Mouse (Mus musculus) forelimb bud, embryonic 11.5 days (tissue): Measurements from ENCODE around the gene Ascc1.

Source experiments
- DNase-seq: peaks from one replicate; pipeline ENCODE4 v3.0.0-alpha.2; 2012; ENCODE audit warnings: low read depth, low spot score

The Ascc1 gene

DNA sequence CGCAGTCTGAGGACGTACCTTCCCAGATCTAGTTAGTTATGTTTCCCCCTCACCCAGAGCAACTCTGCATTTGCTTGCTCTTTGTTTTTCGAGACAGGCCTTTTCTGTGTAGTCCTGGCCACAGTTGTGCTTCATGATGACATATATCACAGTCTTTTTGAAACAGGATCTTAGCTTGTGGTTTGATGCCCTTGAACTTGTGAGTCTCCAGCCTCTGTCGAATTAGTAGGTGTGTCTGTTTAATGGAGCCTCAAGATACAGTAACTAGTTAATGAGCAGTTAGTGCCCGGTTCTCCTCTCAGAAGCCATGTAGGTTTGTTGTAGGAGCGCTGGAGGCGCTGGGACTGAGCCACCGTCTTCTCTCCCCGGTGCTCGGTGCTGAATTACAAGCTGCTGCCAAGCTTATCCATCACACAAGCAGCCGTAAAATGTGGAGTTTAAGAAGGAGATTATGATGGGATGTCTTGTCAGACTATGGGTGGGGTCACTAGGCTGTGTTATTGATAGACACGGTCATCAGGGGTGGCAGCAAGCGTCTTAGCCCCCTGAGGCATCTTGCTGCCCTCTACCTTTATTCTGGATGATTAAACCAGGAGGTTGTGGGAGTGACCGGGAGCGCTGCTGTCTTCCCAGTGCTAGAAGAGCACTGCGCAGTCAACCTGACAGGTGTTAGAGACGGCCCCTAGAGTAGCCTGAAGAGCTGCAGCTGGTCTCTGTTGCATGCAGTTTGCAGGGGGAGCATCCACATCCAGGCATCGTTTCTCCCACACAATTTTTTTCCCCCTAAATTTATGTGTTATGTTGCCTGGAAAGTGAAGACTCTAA lies 75.3 kb downstream of the Ascc1 start:
- DNase-seq = no peak

DNA sequence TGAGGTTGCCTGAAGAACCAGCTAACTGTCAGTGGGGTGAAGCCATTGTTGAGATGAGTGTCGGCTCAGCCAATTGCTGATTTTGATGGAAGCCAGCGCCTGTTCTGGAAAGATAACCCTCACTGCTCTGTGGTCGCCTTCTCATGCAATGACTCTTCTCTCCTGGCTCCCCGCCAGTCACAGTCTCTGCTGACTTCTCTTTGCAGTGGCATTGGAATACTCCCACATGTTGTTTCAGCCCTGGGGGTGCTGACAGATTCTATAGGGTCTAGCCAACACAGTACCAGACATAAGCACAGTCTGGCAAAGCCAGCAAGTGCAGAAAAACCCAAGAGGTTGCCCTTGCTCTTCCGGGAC lies 75.9 kb downstream of the Ascc1 start:
- DNase-seq = no peak

DNA sequence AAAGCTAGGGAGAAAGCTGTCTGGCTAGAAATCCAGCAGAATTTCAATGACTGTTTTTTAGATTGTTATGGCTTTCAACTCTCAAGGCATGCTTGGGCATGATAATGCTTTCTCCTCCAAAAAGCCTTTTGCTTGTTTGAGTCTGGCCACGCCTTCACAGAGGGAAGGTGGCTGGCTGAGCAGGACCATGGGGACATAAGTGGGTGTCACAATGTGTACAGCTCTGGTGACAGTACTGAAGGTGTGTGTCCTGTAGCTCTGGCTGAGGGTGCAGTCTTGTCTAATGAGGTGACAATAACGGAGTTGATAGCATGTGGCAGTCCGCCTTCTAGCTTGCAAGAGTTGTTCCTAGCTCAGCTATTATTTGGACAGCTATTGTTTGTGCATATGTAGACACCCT lies 77.6 kb downstream of the Ascc1 start:
- no peak for DNase-seq

DNA sequence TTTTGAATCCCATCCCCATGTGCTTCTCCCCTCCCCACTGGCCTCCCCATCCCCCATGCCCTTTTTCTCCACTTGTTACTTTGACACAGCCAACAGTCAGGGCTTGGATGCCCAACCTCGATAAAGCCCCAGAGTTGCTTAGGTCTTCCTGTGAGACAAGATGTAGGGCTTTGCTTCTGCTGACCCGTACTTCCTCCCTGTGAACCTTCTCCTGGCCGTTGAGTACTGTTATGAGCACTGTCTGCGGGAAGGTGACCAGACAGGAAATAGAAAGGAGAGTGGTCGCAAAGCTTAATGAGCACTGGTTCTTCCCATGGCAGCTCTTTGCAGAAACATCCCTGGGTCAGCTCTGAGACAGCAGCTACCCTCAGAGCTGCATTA lies 78.0 kb downstream of the Ascc1 start:
- no peak for DNase-seq

DNA sequence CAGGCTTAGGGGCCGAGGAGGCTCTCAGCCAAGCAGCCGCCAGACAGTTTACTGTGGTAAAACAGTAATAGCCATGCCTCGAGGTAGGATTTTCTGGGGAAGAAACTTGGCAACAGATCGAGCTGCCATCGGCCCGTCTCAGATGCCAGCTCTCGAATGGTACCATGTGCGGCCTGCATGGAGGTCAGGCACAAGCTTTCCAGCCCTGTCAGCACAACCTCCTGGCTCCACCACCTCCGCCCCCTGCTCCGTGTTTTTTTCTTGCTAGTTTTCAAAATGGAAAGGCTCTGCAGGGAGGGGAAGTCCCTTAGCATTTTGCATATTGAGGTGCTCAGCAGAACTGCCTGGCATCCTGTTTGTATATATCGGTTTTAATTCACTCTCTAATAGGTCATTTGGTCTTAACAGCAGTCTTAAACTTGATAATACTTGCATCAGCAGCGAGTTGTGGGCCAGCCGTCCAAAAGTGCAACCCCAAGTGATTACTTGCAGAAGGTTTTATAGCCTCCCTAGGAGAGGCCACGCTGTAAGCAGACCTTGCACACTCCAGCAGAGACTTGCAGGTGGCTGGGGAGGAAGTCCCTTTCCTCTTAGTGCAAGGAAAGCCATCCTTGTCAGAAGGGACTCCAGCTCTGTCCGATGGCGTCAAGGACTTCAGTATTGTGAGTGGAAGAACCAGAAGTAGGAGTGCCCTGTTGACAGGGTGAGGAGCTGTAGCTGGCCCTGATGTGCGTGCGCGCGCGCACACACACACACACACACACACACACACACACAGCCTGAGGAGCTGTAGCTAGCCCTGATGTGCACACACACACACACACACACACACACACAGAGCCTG lies 78.6 kb downstream of the Ascc1 start:
- peak; percentile 42 for DNase-seq

DNA sequence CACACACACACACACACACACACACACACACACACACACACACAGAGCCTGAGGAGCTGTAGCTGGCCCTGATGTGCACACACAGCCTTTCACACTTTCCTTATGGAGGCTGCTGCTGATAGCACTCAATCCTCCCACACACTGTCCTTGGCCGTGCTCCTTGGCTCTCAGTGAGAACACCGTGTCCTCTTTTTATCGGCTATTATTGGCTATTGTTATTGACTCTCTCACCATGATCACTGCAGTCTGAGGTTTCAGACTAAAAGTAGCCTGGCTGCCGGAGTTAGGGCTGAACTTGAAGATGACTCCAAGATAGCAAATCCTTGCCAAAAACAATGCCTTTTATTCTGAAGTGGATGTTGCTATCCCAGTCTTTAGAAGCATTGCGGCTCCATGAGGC lies 79.3 kb downstream of the Ascc1 start:
- no peak for DNase-seq

DNA sequence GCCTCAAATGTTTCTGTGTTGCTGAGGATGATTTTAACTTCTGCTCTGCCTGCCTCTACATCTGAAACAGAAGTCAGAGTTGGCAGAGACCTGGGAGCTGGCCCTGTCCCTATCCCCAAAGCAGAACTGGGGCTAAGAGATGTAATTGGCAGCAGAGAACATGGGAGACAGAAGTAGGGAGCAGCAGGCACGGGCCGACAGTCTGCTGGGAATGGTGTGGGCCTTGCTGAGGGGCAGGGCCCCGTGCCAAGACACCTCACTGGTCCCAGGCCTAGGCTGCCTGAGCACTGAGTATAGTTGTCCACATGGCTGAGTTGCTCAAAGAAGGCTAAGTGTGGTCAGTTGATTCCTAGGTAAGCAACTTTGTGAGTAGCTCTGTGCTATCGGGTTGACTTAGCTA lies 81.5 kb downstream of the Ascc1 start:
- DNase-seq = no peak

DNA sequence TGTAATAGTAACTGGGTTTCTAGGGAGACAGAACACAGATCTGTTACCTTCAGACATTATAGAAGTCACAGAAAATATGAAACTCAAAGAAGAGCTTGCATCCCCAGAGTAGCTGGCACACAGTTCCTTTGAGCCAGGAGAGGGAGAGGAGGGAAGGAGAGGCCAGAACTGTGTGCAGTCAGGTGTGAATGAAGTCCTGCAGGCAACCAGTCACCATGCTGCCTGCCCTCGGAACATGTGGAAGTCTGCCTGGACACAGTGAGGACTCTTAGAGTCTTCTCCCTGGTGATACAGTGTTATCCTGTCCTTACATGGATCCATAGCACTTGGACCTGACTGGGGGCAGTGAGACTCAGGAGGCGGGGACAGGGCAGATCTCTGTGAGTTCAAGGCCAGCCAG lies 89.7 kb downstream of the Ascc1 start:
- no peak for DNase-seq

DNA sequence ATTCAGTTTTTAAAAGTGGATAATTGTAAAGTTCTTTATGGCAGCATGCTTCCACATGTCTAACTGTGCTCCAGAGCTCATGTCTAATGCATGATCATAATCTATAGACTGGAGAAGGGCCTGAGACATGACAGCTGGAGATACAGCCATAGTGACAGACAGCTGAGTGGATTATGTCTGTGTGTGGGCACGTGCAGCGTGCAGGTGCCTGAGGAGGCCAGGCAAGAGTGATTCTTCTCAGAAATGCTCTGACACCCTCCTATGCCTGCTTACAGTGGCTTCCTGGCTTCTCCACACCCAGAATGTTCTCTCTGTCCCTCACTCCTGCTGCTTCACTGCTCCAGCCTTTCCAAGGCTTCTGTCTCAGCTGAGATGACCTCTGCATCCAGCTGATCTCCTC lies 91.1 kb downstream of the Ascc1 start:
- DNase-seq = no peak

DNA sequence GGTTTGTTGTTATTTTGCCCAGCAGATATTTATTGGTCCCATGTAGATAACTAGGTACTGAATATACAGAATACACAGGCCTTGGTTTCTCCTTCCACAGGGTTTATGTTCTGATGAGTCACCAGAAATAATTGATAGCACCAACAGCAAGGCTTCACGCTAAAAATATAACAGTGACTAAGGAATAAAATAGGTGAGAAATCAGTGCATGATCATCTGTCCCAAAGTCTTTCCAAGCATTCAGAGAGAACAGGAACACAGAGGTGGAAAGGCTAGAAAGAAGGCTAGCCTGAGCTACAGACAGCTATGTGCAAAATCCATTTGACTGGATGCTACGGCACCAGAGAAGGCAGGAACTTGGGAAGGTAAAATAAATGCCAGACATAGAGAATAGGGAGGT lies 93.0 kb downstream of the Ascc1 start:
- no peak for DNase-seq

DNA sequence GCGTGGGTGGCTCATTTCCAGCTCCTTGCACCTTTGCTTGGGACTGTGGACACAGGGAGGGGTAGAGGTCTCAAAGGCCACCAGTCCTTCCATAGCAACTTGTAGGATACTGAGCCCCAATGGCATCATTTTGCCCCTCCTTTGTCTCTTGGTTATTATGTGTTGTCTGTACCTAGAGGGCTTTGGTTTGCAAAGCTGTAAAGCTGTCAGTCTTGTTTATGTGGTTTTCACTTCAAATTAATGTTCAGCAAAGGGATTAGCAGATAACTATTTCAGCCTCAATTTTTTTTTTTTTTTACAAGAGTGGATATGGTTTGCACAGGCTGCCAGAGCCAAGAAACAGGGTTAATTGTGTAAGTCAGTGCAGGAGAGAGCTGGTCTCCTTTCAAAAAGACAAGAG lies 93.7 kb downstream of the Ascc1 start:
- DNase-seq = no peak

DNA sequence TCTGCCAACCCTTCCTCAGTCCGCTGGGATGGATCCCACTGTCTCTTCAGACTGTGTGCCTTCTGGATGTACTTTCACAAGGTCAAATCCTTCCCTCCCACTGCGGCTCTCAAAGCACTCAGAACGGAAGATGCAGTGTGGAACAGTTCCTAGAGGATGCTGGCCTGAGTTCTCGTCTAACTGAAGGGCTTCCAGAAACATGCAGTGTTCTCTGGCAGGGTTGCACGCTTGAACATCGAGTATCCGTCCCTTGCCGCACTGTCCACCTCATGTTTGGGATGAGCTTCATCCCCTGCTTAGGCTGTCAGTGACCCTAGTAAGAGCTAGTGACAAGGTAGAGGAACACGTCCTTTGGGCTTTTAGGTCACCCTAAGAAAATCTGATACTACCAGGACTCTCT lies 94.5 kb downstream of the Ascc1 start:
- DNase-seq = no peak

DNA sequence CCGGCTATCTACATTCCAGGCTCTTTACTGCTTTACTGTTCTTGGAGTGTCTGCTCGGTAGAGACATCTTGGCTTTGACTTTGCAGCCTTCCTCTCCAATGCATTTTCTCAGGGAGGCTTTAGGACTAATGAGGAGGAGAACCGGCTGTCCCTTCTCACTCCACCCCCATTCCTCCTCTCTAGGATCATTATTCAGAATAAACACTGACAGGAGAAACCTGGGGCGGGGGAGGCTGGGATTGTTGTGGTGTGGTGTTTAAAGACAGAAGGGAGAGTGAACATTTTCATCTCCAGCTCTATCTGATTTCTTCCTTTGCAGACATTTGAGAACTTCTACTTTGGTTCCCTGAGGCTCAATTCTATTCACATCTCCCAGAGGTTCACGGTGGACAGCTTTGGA lies 95.2 kb downstream of the Ascc1 start:
- no peak for DNase-seq

DNA sequence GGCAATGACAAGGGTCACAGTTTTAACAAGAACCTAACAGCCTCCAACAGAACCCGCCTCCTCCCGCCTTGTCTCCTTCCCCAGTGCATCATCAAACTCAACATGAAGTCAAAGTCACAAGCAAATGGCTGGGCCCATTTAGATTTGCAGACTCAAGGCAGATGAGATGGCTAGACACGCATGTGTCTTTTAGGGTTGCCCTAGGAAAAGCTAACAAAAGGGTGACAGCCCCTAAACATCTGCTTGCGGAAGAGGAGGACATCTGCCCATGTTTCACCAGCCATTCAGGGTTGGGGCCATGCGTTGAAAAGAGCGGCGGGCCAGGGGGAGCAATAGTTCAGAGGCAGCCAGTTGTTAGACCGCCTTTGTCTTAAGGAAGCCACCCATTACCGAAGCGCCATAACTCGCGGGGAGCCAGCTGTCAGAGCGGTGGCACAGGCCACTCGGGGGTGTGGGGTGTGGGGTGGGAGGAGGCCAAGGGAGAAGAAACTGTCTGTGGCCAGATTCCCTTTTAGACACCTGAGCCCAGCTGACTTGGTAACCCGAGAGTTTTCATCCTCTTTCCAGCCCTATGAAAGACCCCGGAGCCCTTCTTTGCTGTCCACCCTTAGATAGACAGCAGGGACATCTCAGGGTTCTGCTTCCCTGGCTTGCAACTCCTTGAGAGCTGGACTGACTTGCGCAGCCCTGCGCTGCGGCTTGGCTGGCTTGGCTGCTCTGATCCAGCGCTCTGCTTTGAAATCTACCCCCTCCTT lies 103.0 kb downstream of the Ascc1 start:
- no peak for DNase-seq

DNA sequence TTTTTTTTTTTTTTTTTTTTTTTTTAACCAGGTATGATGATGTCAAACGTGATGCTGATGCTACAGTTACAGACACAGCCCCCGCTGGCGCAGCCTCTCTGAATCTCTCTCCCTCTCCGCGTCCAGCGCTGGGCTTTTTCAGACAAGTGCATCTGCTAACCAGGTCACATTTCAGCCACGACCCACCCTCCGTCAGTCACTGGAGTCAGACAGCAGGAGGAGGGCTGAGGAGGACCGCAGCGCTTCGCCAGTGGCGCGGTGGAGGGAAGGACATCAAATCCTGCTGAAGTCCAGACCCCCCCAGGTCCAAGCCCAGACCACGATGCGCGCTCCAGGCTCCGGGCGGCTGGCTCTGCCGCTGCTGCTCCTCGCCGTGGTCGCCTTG lies 103.5 kb downstream of the Ascc1 start, which contains the start of gene Spock2:
Gene Spock2, plus strand, starts transcription at position 74 of the 385 bp plus-strand sequence.
- DNase-seq = peak; percentile 21

DNA sequence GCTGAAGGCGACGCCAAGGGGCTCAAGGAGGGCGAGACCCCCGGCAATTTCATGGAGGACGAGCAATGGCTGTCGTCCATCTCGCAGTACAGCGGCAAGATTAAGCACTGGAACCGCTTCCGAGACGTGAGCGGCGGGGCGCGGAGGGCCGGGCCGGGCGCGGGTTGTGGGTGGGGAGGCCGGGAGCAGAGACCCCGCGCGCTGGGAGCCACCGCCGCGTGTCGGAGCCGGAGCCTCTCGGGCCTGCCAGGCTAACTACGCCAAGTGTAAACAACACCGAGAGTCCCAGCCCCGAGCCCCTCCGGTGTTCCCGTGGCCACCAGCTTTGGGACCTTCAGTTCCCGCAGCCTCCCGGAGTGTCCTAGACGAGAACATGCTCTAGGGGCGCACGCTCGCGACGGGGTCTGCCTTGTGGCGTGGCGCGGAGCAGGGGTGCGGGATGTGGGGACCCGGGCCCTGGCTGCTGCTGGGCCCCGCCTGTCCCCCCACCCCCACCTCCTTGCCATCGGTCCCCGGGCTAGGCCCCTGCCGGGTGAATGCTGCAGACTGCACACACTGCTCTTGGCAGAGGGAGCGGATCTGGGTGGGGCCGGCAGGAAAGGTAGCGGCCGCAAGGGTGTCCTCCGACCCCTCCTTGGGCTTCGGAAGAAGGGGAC lies 104.1 kb downstream of the Ascc1 start:
- no peak for DNase-seq

DNA sequence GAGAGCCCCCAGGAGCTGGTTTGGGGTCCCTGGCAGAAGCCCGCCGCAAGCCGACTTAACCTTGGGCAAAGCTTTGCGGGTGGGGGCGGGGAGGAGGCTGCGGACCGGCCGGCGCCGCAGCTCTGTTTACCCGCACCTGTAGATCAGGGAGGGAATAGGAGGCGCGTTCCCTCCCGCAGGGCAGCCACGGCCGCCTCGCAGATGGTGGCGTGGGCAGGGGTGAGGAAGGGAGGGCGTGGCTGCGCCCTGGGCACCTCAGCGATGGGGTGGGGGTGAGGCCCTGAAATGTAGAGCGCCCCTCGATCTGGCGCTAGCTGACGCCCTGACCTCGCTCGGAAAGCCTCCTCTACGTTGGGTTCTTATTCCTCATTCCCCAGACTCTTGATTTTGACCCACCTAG lies 104.8 kb downstream of the Ascc1 start:
- DNase-seq = no peak

DNA sequence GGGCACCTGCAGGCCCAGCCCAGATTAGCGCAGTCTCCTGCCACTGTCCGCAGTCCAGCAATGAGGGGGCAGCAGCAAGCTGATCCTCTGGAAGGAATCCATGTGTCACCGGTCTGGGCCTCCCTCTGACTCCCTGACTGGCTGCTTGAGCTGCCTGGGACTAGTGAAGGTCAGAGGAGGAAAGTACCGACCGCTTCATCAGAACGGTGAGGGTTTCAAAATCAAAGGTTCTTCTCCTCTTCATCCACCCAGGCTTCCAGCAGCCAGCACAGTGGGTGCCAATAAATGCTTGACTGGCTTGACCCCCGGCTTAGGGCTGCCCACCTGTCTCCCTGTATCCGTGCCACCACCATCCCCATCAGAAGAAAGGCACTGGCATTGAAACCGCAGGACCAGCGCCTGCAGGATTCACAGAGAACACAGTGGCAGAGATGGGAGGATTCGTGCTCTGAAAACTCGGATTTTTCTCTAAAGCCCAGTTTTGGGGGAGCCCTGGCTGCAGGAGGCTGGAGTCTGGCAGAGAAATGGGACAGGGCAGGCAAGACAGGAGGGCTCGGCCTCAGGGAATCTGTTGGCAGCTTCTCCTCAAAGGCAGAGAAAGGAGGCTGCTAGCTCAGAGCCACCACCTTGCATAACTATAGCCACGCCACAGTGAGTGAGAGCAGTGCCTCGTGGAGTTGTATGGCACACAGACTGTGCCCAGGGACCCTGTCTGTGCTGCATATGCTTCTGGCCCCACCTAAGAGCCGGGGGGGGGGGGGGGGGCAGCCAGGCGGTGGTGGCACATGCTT lies 105.9 kb downstream of the Ascc1 start:
- DNase-seq = no peak

DNA sequence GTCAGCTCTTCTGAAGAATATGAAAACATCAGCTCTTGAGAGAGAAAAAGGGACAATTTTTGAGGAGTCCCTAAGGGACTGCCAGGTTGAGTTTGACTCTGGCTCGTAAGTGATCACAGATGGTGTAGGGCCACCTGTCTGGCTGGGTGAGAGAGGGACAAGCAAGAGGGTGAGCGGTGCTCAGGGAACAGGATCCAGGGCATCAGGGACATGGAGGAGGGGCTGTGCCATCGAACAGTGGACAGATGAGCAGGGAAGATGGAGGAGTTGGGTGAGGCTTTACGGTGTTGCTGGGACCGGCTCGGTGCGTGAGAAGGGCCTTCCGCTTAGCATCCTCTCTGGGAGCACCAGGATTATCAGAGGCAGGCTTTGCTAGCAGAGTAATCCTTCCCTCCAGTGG lies 106.7 kb downstream of the Ascc1 start:
- no peak for DNase-seq

DNA sequence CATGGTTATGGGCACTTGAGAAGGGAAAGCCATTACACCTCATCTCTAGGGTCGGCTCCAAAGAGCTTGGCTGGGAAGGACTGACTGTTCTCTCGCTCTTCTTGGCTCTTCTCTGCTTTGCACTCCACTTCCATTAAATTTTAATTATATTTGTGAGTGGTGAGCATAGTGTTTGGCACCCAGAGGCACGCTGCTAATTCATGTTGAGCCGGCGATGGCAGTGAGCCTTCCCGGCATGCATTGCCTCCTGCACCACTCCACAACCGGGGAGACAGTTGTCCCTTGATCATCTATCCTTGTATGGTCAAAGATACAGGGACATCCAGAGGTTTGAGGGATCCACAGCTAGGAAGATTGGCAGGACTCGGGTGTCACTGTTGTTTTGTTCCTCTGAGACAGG lies 107.4 kb downstream of the Ascc1 start:
- DNase-seq = no peak

DNA sequence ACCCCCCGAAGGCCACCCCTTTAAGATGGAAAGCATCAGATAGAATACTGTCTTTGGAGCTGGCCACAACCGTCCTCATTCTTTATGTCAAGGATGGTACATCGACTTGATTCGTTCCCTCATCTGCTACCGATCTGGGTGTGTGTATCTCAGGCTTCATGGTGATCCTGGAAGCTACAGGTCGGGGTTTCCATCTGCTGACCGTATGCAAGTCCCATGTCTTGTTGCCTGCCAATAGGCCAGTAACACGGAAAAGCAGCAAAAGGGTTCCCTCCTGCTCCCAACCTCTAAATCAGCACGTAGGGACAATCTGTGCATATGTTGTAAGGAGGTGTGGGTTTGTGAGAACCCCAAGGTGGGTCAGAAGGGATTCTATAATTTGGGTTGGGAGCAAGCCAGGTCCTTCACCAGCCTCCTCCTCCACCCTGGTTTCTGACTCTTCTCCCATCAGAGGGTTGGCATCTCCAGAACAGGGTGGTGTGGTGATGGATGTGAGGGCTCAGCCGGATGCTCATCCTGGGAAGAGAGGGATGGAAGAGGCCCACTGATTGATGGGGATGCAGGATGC lies 108.4 kb downstream of the Ascc1 start:
- no peak for DNase-seq
